Mouse (Mus musculus): Measurements from ENCODE around the gene Scp2.
"Not testable (repeated sequence)": the region's sequence is repeated elsewhere in the genome, so short reads cannot be mapped to it uniquely, and the experiment has no call there.

The Scp2 gene

GRCm38 (mm10) chr4:108109728-108110127 is 35.1 kb downstream of the Scp2 start:
- no peak for DNase-seq (ENCODE audit: low read depth, low spot score)

- DNase-seq (ENCODE audit: low read depth, low spot score) = no peak
Observed at GRCm38 (mm10) chr4:108096345-108096744, 48.5 kb downstream of the Scp2 start, which contains the start of gene Podn. TSS of gene Podn (minus strand) at chr4:108096445.

- no peak for DNase-seq (ENCODE audit: low read depth, low spot score)
Observed at GRCm38 (mm10) chr4:108092741-108093397, 51.9 kb downstream of the Scp2 start.

GRCm38 (mm10) chr4:108083993-108084392 is 60.8 kb downstream of the Scp2 start:
- no peak for DNase-seq (ENCODE audit: low read depth, low spot score)

GRCm38 (mm10) chr4:108083032-108083735 is 61.6 kb downstream of the Scp2 start:
- DNase-seq (ENCODE audit: low read depth, low spot score) = no peak

GRCm38 (mm10) chr4:108082401-108082806 is 62.4 kb downstream of the Scp2 start:
- no peak for DNase-seq (ENCODE audit: low read depth, low spot score)

- no peak for DNase-seq (ENCODE audit: low read depth, low spot score)
Observed at GRCm38 (mm10) chr4:108080876-108081275, 63.9 kb downstream of the Scp2 start.

GRCm38 (mm10) chr4:108079762-108080161 is 65.0 kb downstream of the Scp2 start:
- no peak for DNase-seq (ENCODE audit: low read depth, low spot score)

GRCm38 (mm10) chr4:108079191-108079590 is 65.6 kb downstream of the Scp2 start:
- not testable (repeated sequence) for DNase-seq (ENCODE audit: low read depth, low spot score)

- DNase-seq (ENCODE audit: low read depth, low spot score) = no peak
Observed at GRCm38 (mm10) chr4:108077224-108077955, 67.4 kb downstream of the Scp2 start.

GRCm38 (mm10) chr4:108074204-108074823 is 70.5 kb downstream of the Scp2 start:
- no peak for DNase-seq (ENCODE audit: low read depth, low spot score)

- DNase-seq (ENCODE audit: low read depth, low spot score) = no peak
Observed at GRCm38 (mm10) chr4:108072086-108072485, 72.7 kb downstream of the Scp2 start.

GRCm38 (mm10) chr4:108071235-108071901 is 73.4 kb downstream of the Scp2 start:
- DNase-seq (ENCODE audit: low read depth, low spot score) = peak; percentile 84

- DNase-seq (ENCODE audit: low read depth, low spot score) = no peak
Observed at GRCm38 (mm10) chr4:108070723-108071122, 74.1 kb downstream of the Scp2 start.

GRCm38 (mm10) chr4:108070286-108070685 is 74.5 kb downstream of the Scp2 start:
- DNase-seq (ENCODE audit: low read depth, low spot score) = no peak

- no peak for DNase-seq (ENCODE audit: low read depth, low spot score)
Observed at GRCm38 (mm10) chr4:108068081-108068480, 76.7 kb downstream of the Scp2 start.

- no peak for DNase-seq (ENCODE audit: low read depth, low spot score)
Observed at GRCm38 (mm10) chr4:108067261-108067660, 77.5 kb downstream of the Scp2 start.

- no peak for DNase-seq (ENCODE audit: low read depth, low spot score)
Observed at GRCm38 (mm10) chr4:108066569-108066968, 78.2 kb downstream of the Scp2 start.

- DNase-seq (ENCODE audit: low read depth, low spot score) = no peak
Observed at GRCm38 (mm10) chr4:108065176-108065844, 79.5 kb downstream of the Scp2 start.

- no peak for DNase-seq (ENCODE audit: low read depth, low spot score)
Observed at GRCm38 (mm10) chr4:108063616-108064015, 81.2 kb downstream of the Scp2 start.

- no peak for DNase-seq (ENCODE audit: low read depth, low spot score)
Observed at GRCm38 (mm10) chr4:108062524-108062923, 82.3 kb downstream of the Scp2 start.
